Mouse (Mus musculus) heart, postnatal 0 days (tissue): ENCODE measurements around the gene Ccdc32. TPM values are rescaled to one million over a fixed set of nuclear protein-coding genes. Genes with fewer than 3 reads are reported as not detected.

ENCODE experiments used
- ATAC-seq: fragments of 200-750 bp; cut with Nextera tagmentation; 2 replicates; pipeline ENCODE4 v1.8.0; 2017; ENCODE audit warnings: low read depth, moderate number of reproducible peaks, moderate library complexity; ENCODE audit not compliant: insufficient read depth
- DNase-seq: peaks from one replicate; pipeline ENCODE4 v3.0.0-alpha.2; 2016; ENCODE audit warnings: low spot score
- H3K27ac ChIP-seq: fragments of 300-500 bp; sonication (generic); 2 replicates; pipeline ENCODE4 v1.5.1; 2014; ENCODE audit warnings: low read depth, mild to moderate bottlenecking
- H3K27me3 ChIP-seq: fragments of 300-500 bp; sonication (generic); 2 replicates; pipeline ENCODE4 v1.6.1; 2014; ENCODE audit warnings: low read length, mixed read lengths; ENCODE audit not compliant: control insufficient read depth, insufficient read depth
- H3K36me3 ChIP-seq: fragments of 300-500 bp; sonication (generic); replicated peaks from 2 replicates; pipeline ENCODE4 v1.6.1; 2014; ENCODE audit warnings: low read length, mixed read lengths; ENCODE audit not compliant: control insufficient read depth, insufficient read depth
- H3K4me1 ChIP-seq: fragments of 300-500 bp; sonication (generic); 2 replicates; pipeline ENCODE4 v1.6.1; 2014; ENCODE audit warnings: antibody characterized with exemption; ENCODE audit not compliant: control insufficient read depth, insufficient read depth
- H3K4me2 ChIP-seq: fragments of 300-500 bp; sonication (generic); 2 replicates; pipeline ENCODE4 v1.6.1; 2014; ENCODE audit warnings: low read depth, mild to moderate bottlenecking, low read length, moderate library complexity
- H3K4me3 ChIP-seq: fragments of 300-500 bp; sonication (generic); 2 replicates; pipeline ENCODE4 v1.5.1; 2014; ENCODE audit warnings: low read depth, low read length
- H3K9ac ChIP-seq: fragments of 300-500 bp; sonication (generic); replicated peaks from 2 replicates; pipeline ENCODE4 v1.6.1; 2014; ENCODE audit warnings: low read depth, low read length, mixed read lengths
- H3K9me3 ChIP-seq: fragments of 300-500 bp; sonication (generic); replicated peaks from 2 replicates; pipeline ENCODE4 v1.6.1; 2016; ENCODE audit warnings: low read length; ENCODE audit not compliant: control insufficient read depth
- CTCF ChIP-seq: IDR thresholded peaks from 2 replicates; pipeline ENCODE4 v1.5.1; 2016; ENCODE audit warnings: antibody characterized with exemption, control low read depth, low read depth
- EP300 ChIP-seq: IDR thresholded peaks from 2 replicates; pipeline ENCODE4 v1.6.1; 2016; ENCODE audit warnings: antibody characterized with exemption, low read depth
- WGBS: fragments of 180-500 bp; shearing (Covaris S2); extraction: QIAGEN DNeasy Blood & Tissue Kit; methylation state at CpG from one replicate; pipeline ENCODE4 v1.1.7; 2014; 5-methylcytosine and 5-hydroxymethylcytosine counted together
- polyA plus RNA-seq: library from polyadenylated mRNA; unstranded; fragments of >200 nt; fragmentation: Nextera tagmentation; extraction: Ambion mirVana; gene quantifications from 2 replicates; pipeline ENCODE4 v1.2.1, GENCODE M21; 2015
- total RNA-seq: library from RNA; depleted of rRNA; stranded (reverse); fragments of >200 nt; gene quantifications from 2 replicates; pipeline ENCODE4 v1.2.3, GENCODE M21; 2014; ENCODE audit warnings: low replicate concordance

The Ccdc32 gene
- total and polyA plus RNA-seq, 2 experiments from 2014 or later: 14.7 to 21.1 TPM

DNA sequence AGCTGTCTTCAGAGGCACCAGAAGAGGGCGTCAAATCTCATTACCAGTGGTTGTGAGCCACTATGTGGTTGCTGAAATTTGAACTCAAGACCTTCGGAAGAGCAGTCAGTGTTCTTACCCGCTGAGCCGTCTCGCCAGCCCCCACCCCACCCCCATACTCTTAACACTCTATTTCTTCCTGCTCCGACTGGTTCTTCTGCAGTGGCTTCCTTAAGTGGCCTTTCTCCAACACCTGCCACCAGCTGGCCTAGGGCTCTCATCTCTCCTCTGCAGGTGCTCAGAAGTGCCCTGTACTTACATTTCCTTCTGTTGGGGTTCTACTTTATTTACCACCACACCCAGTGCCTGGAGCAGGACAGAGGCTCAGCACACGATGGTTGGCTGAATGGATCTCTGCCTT, 14.2 kb downstream of the Ccdc32 start:
- ATAC-seq (no peak), DNase-seq (no peak)
- Histone ChIP-seq H3K27ac (peak overlapping the region; percentile 77; the same call in 1 of the 2 replicates), H3K9me3 (no peaks in the 10 kb centered on the region), H3K4me2 (no peak overlapping the region), H3K4me3 (no peak overlapping the region), H3K9ac (no peak overlapping the region), H3K27me3 (no peaks in the 10 kb centered on the region), H3K4me1 (peaks cover 9% of the 10 kb centered on the region; the same call in 1 of the 2 replicates), H3K36me3 (peaks cover 19% of the 10 kb centered on the region)
- TF ChIP-seq CTCF: no peak
- no peak for TF ChIP-seq EP300
- 67% methylated on average over 7 of the region's 7 CpGs for WGBS

DNA sequence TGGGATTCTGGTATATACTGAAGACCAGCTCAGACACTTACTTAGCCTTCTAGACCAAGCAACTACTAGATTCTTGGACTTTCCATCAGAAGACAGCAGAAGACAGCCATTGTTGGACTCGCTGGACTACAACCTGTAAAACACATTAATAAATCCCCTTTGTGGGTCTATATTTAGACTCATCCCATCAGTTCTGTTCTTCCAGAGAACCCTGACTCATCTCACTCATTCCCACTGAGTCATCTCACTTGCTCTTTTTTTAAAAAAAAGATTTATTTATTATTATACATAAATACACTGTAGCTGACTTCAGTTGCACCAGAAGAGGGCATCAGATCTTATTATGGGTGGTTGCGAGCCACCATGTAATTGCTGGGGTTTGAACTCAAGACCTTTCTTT, 19.8 kb downstream of the Ccdc32 start:
- TF ChIP-seq EP300: no peak
- no peak for TF ChIP-seq CTCF
- WGBS: 87% methylated on average over 2 of the region's 2 CpGs
- no peaks in the 10 kb centered on the region for H3K9me3 ChIP-seq
- no peak for DNase-seq
- no peak overlapping the region for H3K4me2 ChIP-seq
- H3K27ac ChIP-seq: no peak overlapping the region
- ATAC-seq: no peak
- no peak overlapping the region for H3K9ac ChIP-seq
- no peaks in the 10 kb centered on the region for H3K36me3 ChIP-seq
- no peak overlapping the region for H3K4me3 ChIP-seq
- H3K4me1 ChIP-seq: no peaks in the 10 kb centered on the region
- H3K27me3 ChIP-seq: no peaks in the 10 kb centered on the region

DNA sequence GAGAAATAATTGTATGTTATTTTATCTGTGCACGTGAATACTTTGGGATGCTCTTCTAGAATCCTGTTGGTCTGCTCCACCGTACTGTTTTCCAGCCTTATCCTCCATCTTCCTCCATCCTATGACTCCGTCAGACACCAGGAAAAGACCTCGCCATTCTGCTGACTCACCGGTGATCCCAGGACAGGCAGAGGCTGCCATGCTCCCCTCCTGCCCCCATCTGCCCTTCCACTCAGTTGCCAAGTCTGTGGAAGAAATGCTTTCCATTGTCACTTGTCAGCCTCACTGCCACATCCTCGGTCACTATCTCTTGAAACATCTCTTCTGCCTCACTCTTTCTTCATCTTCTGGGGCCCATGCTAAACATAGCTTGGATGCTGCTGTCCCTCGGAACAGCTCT, 22.3 kb downstream of the Ccdc32 start:
- Histone ChIP-seq H3K36me3 (no peaks in the 10 kb centered on the region), H3K9me3 (no peaks in the 10 kb centered on the region)

DNA sequence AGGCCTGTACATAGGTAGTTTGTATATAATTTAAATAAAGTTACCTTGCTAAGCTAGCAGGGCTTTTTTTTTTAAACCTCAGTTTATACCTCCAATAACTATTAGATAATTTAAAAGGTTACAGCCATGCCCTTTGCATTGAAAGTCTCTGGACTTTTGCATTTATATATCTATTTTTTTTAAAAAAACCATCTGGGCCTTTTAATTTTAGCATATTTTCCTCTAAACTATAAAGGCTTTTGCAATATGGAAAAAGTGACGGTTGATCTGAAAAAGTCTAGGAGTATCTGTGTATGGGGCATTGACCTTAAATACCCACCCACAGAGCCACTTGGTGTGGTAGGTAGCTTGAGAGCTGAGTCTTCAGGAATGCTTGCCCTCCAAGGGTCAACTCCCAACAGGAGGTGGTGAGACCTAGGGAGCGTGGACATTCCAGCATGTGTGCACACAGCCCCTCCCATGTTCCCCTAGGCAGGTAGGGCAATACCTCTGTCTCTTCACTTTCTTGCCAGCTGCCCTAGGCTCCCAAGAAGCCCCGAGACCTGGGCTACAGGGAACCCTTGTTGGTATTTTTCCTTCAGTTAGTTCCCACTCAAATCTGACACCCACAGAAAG, 30.1 kb downstream of the Ccdc32 start:
- WGBS: 82% methylated on average over 3 of the region's 3 CpGs
- H3K27me3 ChIP-seq: no peaks in the 10 kb centered on the region
- no peak overlapping the region for H3K4me3 ChIP-seq
- DNase-seq (no peak), ATAC-seq (no peak)
- no peaks in the 10 kb centered on the region for H3K36me3 ChIP-seq
- no peaks in the 10 kb centered on the region for H3K4me1 ChIP-seq
- no peak overlapping the region for H3K27ac ChIP-seq
- TF ChIP-seq CTCF (no peak), EP300 (no peak)
- H3K9me3 ChIP-seq: no peaks in the 10 kb centered on the region
- H3K9ac ChIP-seq: no peak overlapping the region
- H3K4me2 ChIP-seq: no peak overlapping the region

More for the DNA sequence above, 22.3 kb downstream of the Ccdc32 start:
- 75% methylated on average over 7 of the region's 7 CpGs for WGBS
- no peak for DNase-seq
- no peak overlapping the region for H3K9ac ChIP-seq
- H3K4me1 ChIP-seq: no peaks in the 10 kb centered on the region
- H3K4me3 ChIP-seq: no peak overlapping the region
- no peaks in the 10 kb centered on the region for H3K27me3 ChIP-seq
- H3K27ac ChIP-seq: no peak overlapping the region
- no peak for TF ChIP-seq EP300
- no peak for TF ChIP-seq CTCF
- no peak for ATAC-seq
- H3K4me2 ChIP-seq: no peak overlapping the region

DNA sequence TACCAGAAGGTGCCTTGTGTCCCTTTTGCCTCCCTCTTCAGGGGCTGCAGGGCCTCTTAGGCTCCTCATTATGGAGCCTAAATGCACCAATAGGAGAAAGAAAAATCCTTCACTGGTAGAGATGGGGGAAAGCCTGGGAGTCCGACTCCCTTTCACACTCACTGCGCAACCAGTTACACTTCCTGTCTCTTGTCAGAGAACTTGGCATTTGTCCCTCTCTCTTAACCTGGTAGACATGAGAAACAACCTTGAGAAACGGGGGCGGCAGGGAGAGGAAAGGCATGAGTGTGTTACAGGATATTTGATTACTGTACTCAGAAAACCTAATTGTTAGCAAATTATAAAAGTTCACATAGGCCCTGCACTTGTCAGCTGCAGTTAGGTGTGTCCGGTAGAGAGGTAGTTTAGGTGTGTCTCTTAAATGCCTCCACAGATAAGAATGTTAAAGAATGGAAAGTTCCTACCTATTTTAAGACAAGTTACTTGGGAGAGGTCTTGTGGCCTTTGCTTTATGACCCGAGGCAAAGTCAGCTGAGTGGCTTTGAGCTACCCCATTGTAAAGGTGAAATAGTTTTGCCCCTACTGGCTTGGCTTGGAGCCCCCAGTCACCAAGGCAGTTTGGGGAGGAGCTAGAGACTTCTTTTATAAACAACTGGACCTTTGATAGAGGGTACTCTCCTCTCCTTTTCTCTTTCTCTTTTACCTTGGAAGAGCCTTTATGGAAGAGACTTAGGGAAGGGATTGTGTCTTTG, 30.9 kb downstream of the Ccdc32 start:
- H3K4me3 ChIP-seq: no peak overlapping the region
- no peak for DNase-seq
- TF ChIP-seq CTCF (no peak), EP300 (no peak)
- no peak for ATAC-seq
- H3K9me3 ChIP-seq: no peaks in the 10 kb centered on the region
- H3K9ac ChIP-seq: no peak overlapping the region
- no peak overlapping the region for H3K27ac ChIP-seq
- H3K36me3 ChIP-seq: no peaks in the 10 kb centered on the region
- H3K27me3 ChIP-seq: no peaks in the 10 kb centered on the region
- WGBS: 53% methylated on average over 6 of the region's 6 CpGs
- H3K4me2 ChIP-seq: no peak overlapping the region
- H3K4me1 ChIP-seq: no peaks in the 10 kb centered on the region

DNA sequence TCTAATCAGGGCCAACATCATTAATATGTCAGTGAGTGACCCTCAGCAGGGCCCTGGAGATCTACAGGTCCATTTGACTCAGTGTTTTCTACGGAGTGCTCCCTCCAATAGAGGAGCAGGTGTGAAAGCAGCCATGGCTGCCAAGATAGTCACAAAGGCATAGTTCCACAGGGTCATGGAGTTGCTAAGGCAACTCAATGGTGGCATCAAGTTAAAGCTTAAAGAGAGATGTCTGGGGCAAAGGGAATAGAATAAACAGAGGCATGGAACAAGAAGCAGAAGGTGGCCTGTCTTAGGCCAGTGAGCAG, 32.4 kb downstream of the Ccdc32 start:
- Histone ChIP-seq H3K27ac (no peak overlapping the region), H3K36me3 (no peaks in the 10 kb centered on the region), H3K4me1 (no peaks in the 10 kb centered on the region), H3K9ac (no peak overlapping the region), H3K9me3 (no peaks in the 10 kb centered on the region), H3K4me3 (no peak overlapping the region), H3K27me3 (no peaks in the 10 kb centered on the region), H3K4me2 (no peak overlapping the region)
- TF ChIP-seq EP300 (no peak), CTCF (no peak)
- ATAC-seq: no peak
- no peak for DNase-seq
- 50% methylated on average over 1 of the region's 1 CpGs for WGBS
